Mouse (Mus musculus) CD4-positive, CD25-positive, alpha-beta regulatory T cell, adult 4 months (primary cell): ENCODE measurements around the gene Grm5. TPM values are rescaled to one million over a fixed set of nuclear protein-coding genes. Genes with fewer than 3 reads are reported as not detected.

ENCODE experiments used
- polyA plus RNA-seq, 2 experiments: library from polyadenylated mRNA; unstranded; fragments of 100-300 nt; shearing (Covaris generic); gene quantifications; one replicate each; pipeline ENCODE4 v1.2.1; 2017

The Grm5 gene
- polyA plus RNA-seq, 2 experiments from 2014 or later: 0.07 to 0.09 TPM

Other genes with a start within 250 kb of the Grm5 start
- not detected for gene Tyr, start 90.7 kb upstream of the Grm5 start, polyA plus RNA-seq